Mouse (Mus musculus) forebrain, postnatal 0 days (tissue): ENCODE data around the gene Thbs3. TPM values are rescaled to one million over a fixed set of nuclear protein-coding genes. Genes with fewer than 3 reads are reported as not detected.

ENCODE experiments used
- ATAC-seq: fragments of 200-750 bp; cut with Nextera tagmentation; 2 replicates; pipeline ENCODE4 v1.8.0; 2017; ENCODE audit warnings: mild to moderate bottlenecking, moderate library complexity
- DNase-seq: peaks from one replicate; pipeline ENCODE4 v3.0.0-alpha.2; 2015
- H3K27ac ChIP-seq: fragments of 300-500 bp; sonication (generic); 2 replicates; pipeline ENCODE4 v1.5.1; 2014; ENCODE audit warnings: low read depth, mild to moderate bottlenecking, antibody characterized with exemption, low read length, moderate library complexity, mixed read lengths
- H3K27me3 ChIP-seq: fragments of 300-500 bp; sonication (generic); 2 replicates; pipeline ENCODE4 v1.6.1; 2014; ENCODE audit warnings: mild to moderate bottlenecking, low read length, mixed read lengths; ENCODE audit not compliant: insufficient read depth
- H3K36me3 ChIP-seq: fragments of 300-500 bp; sonication (generic); 2 replicates; pipeline ENCODE4 v1.6.1; 2014; ENCODE audit warnings: mild to moderate bottlenecking, moderate library complexity; ENCODE audit not compliant: insufficient read depth
- H3K4me1 ChIP-seq: fragments of 300-500 bp; sonication (generic); 2 replicates; pipeline ENCODE4 v1.6.1; 2014; ENCODE audit warnings: antibody characterized with exemption; ENCODE audit not compliant: insufficient read depth
- H3K4me2 ChIP-seq: fragments of 300-500 bp; sonication (generic); 2 replicates; pipeline ENCODE4 v1.6.1; 2014; ENCODE audit warnings: low read depth, mild to moderate bottlenecking, moderate library complexity
- H3K4me3 ChIP-seq: fragments of 300-500 bp; sonication (generic); 2 replicates; pipeline ENCODE4 v1.5.1; 2014; ENCODE audit warnings: low read depth, low read length, mixed read lengths
- H3K9ac ChIP-seq: fragments of 300-500 bp; sonication (generic); 2 replicates; pipeline ENCODE4 v1.6.1; 2014; ENCODE audit warnings: mild to moderate bottlenecking
- H3K9me3 ChIP-seq: fragments of 300-500 bp; sonication (generic); 2 replicates; pipeline ENCODE4 v1.6.1; 2016; ENCODE audit warnings: low read length
- CTCF ChIP-seq: sonication (generic); IDR thresholded peaks from 2 replicates; pipeline ENCODE4 v1.5.1; 2016; ENCODE audit warnings: antibody characterized with exemption, control low read depth, low read depth
- WGBS: fragments of 180-500 bp; shearing (Covaris S2); extraction: QIAGEN DNeasy Blood & Tissue Kit; methylation state at CpG from one replicate; pipeline ENCODE4 v1.1.7; 2014; 5-methylcytosine and 5-hydroxymethylcytosine counted together
- polyA plus RNA-seq: library from polyadenylated mRNA; unstranded; fragments of >200 nt; fragmentation: Nextera tagmentation; extraction: Ambion mirVana; gene quantifications from 2 replicates; pipeline ENCODE4 v1.2.1, GENCODE M21; 2015
- total RNA-seq: library from RNA; depleted of rRNA; stranded (reverse); fragments of >200 nt; gene quantifications from 2 replicates; pipeline ENCODE4 v1.2.3, GENCODE M21; 2014

Thbs3 gene
- total and polyA plus RNA-seq, 2 experiments from 2014 or later: 42.8 to 53.6 TPM

DNA sequence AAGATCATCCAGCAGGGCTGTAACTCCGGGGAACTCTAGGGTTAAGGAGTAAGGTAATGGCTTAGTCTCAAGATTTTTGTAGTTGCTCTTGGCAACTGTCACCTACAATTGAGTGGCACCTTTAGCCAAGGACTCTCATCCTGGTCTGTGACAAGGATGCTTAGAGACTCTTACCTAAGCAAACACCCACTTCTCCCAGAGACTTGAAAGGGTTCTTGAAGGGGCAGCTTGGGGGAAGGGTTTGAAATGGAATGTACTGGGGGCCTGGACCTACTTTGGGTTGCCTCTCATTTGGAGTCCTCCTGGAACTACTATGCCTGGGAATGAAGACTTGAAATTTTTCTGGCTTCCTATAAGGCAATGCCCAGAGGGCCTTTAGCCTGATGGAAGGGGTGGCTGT, 3.3 kb downstream of the Thbs3 start:
- Histone ChIP-seq H3K4me1 (peaks cover 1% of the 10 kb centered on the region), H3K36me3 (peaks cover 23% of the 10 kb centered on the region), H3K27me3 (no peaks in the 10 kb centered on the region), H3K4me2 (no peak overlapping the region), H3K4me3 (no peak overlapping the region), H3K9ac (no peak overlapping the region), H3K27ac (no peak overlapping the region), H3K9me3 (no peaks in the 10 kb centered on the region)
- TF ChIP-seq CTCF: no peak
- ATAC-seq (no peak), DNase-seq (no peak)
- 41% methylated on average over 1 of the region's 1 CpGs for WGBS

DNA sequence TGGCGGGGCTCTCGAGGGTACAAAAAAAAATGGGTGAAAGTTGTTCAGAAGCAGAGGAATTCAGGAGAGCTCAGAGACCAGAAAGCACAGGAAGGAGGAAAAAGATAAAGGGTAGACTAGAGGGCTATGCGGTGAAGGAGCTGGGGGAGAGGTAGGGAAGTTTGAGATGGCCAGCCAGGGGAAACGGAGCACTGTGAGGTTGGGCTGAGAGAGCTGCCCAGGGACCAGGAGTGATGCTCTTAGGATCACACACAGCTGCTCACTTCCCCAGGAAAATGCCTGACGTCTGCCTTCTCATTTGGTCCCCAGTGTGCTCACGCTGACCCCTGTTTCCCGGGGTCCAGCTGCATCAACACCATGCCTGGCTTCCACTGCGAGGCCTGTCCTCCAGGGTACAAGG, 4.6 kb downstream of the Thbs3 start:
- TF ChIP-seq CTCF: no peak
- no peak overlapping the region; the same call in 1 of the 2 replicates for H3K27ac ChIP-seq
- peaks cover 23% of the 10 kb centered on the region for H3K36me3 ChIP-seq
- H3K4me1 ChIP-seq: no peaks in the 10 kb centered on the region
- WGBS: 50% methylated on average over 8 of the region's 8 CpGs
- H3K27me3 ChIP-seq: no peaks in the 10 kb centered on the region
- no peak overlapping the region for H3K4me2 ChIP-seq
- ATAC-seq: no peak
- no peaks in the 10 kb centered on the region for H3K9me3 ChIP-seq
- H3K9ac ChIP-seq: no peak overlapping the region
- DNase-seq: no peak
- no peak overlapping the region for H3K4me3 ChIP-seq

DNA sequence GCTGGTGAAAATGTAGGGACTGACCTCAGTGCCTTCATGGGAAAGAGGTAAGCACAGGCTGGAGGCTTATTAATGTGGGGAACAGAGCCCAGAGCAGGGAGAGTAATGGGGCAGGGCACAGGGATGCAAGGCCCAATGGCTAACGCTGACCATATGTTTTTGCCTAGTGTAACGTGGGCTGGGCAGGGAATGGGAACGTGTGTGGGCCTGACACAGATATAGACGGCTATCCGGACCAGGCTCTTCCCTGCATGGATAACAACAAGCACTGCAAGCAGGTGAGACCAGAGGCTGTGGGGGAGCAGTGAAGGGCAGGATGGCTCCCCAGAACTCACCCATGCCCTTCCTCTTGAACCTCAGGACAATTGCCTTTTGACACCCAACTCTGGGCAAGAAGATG, 6.2 kb downstream of the Thbs3 start:
- Histone ChIP-seq H3K36me3 (peaks cover 23% of the 10 kb centered on the region), H3K4me2 (no peak overlapping the region), H3K27ac (no peak overlapping the region), H3K9me3 (no peaks in the 10 kb centered on the region), H3K27me3 (no peaks in the 10 kb centered on the region), H3K9ac (no peak overlapping the region), H3K4me3 (no peak overlapping the region), H3K4me1 (peaks cover 10% of the 10 kb centered on the region)
- DNase-seq (no peak), ATAC-seq (no peak)
- TF ChIP-seq CTCF: no peak
- 58% methylated on average over 5 of the region's 5 CpGs for WGBS

DNA sequence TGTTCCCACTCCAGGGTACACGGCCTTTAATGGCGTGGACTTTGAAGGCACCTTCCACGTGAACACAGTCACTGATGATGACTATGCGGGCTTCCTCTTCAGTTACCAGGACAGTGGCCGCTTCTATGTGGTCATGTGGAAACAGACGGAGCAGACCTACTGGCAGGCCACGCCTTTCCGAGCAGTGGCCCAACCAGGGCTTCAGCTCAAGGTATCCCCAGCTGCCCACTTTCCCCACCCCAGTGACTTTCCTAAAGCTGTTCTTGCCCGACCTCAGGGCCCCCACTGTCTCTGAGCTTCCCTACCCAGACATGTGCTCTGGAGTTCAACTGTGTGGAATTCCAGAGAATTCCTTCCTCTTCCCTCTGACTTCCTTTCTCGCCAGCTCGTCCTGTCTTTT, 9.8 kb downstream of the Thbs3 start:
- WGBS: 20% methylated on average over 11 of the region's 11 CpGs
- H3K9ac ChIP-seq: peak overlapping the region; percentile 53
- no peak for TF ChIP-seq CTCF
- peak overlapping the region; percentile 91 for H3K4me2 ChIP-seq
- peak overlapping the region; percentile 45; the same call in 1 of the 2 replicates for H3K4me3 ChIP-seq
- no peaks in the 10 kb centered on the region for H3K27me3 ChIP-seq
- DNase-seq (no peak), ATAC-seq (no peak)
- no peaks in the 10 kb centered on the region for H3K9me3 ChIP-seq
- H3K4me1 ChIP-seq: peaks cover 28% of the 10 kb centered on the region
- H3K36me3 ChIP-seq: peaks cover 15% of the 10 kb centered on the region
- peak overlapping the region; percentile 80 for H3K27ac ChIP-seq

DNA sequence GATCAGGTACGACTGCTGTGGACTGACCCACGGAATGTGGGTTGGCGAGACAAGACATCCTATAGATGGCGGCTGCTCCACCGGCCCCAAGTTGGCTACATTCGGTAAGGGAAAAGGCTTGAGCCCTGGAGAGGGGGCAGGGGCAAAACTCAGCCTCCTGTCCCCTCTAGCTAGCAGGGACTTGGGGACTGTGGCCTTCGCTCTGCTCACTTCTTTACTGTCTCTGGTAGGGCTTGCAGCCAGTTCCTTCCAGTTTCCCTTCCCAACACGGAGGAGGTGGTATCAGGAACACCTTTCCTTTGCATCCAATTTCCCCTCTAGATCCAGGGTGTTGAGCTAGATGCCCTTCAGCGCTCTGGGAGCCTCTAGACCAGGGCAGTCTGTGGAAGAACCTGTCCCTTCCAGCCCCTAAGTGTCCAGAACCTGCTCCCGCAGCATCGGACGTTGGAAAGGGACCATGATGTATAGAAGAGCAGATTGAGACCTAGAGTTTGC, 10.4 kb downstream of the Thbs3 start:
- H3K4me3 ChIP-seq: peak overlapping the region; percentile 45
- no peaks in the 10 kb centered on the region for H3K27me3 ChIP-seq
- WGBS: 13% methylated on average over 12 of the region's 12 CpGs
- peaks cover 12% of the 10 kb centered on the region; the same call in 1 of the 2 replicates for H3K36me3 ChIP-seq
- ATAC-seq (no peak), DNase-seq (no peak)
- H3K27ac ChIP-seq: peak overlapping the region; percentile 80
- no peak for TF ChIP-seq CTCF
- no peaks in the 10 kb centered on the region for H3K9me3 ChIP-seq
- peaks cover 28% of the 10 kb centered on the region for H3K4me1 ChIP-seq
- peak overlapping the region; percentile 53 for H3K9ac ChIP-seq
- H3K4me2 ChIP-seq: peak overlapping the region; percentile 91

DNA sequence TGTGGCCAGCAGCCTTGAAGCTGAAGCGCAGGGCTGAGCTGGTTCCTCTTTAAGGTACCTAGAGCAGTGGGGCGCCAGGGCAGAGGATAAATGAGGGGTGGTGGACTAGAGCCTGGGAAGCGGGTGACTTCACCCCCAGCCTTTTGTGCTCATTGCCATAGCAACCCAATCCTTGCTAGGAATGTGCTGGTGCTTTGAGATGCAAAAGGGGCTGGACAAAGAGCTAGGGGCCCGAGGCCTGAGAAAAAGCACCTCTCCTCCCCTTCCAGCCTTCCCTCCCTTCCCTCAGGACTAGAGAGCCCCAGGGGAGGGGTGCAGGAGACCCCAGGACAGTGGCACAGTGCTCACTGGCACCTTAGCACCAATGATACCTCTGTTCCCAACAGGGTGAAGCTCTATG, 10.9 kb downstream of the Thbs3 start:
- no peaks in the 10 kb centered on the region for H3K27me3 ChIP-seq
- ATAC-seq (peak; percentile 45), DNase-seq (peak; percentile 71)
- H3K9me3 ChIP-seq: no peaks in the 10 kb centered on the region
- peak overlapping the region; percentile 53 for H3K9ac ChIP-seq
- H3K4me2 ChIP-seq: peak overlapping the region; percentile 91
- WGBS: 15% methylated on average over 4 of the region's 4 CpGs
- TF ChIP-seq CTCF: no peak
- H3K4me1 ChIP-seq: peaks cover 28% of the 10 kb centered on the region
- peaks cover 12% of the 10 kb centered on the region; the same call in 1 of the 2 replicates for H3K36me3 ChIP-seq
- H3K4me3 ChIP-seq: peak overlapping the region; percentile 45
- peak overlapping the region; percentile 80 for H3K27ac ChIP-seq

DNA sequence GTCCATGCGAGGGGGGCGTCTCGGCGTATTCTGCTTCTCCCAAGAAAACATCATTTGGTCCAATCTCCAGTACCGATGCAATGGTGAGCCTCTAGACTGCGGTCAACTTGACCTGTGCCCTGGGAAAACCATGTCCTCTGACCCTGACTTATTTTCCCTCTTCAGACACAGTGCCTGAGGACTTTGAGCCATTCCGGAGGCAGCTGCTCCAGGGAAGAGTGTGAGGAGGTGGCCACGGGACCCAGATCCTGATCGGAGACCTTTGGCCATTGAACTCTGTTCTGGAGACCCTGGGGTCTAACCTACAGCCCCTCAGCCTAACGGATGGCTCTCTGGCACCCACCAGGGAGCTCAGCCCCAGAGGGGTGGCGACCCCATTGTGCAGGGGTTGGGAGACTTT, 11.4 kb downstream of the Thbs3 start:
- Histone ChIP-seq H3K4me2 (peak overlapping the region; percentile 91), H3K4me3 (peak overlapping the region; percentile 45), H3K27me3 (no peaks in the 10 kb centered on the region), H3K9ac (peak overlapping the region; percentile 53), H3K36me3 (peaks cover 7% of the 10 kb centered on the region; the same call in 1 of the 2 replicates), H3K9me3 (no peaks in the 10 kb centered on the region), H3K4me1 (peaks cover 28% of the 10 kb centered on the region), H3K27ac (peak overlapping the region; percentile 80)
- DNase-seq: no peak
- TF ChIP-seq CTCF: no peak
- no peak for ATAC-seq
- WGBS: 3% methylated on average over 11 of the region's 11 CpGs
